In the genomic region with DNA sequence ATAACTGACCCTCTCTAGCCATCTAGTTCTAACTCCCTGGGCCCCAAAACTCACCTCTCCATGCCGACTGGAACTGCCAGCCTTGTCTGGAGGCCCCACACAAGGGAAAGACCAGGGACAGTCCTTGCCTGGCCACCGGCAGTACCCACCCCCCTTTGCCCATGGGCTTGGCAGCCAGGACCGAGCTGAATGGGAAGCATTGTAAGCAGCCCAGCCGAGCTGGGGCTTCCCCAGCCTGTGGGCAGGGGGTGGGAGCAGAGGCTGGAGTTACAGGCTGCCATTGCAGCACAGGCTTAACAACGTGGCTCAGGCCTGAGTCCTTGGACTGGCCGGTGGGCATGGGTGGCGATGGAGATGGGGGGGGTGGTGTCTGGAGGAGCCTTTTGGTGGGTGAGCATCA, we compare ENCODE assay signal across 9 mouse cellular contexts. TPM values are rescaled to one million over a fixed set of nuclear protein-coding genes. Genes with fewer than 3 reads are reported as not detected.
DNase-seq lines count a peak whose midpoint lies in the region; ATAC-seq and TF ChIP-seq lines count a peak whose summit lies in the region.
"Had no signal": no experiment of that assay in that cellular context is flagged by ENCODE, and none has a peak within 500 bp of the region (broad histone marks: within the 10 kb centered on the region; RNA-seq: fewer than 3 reads in every experiment).

A gene (minus strand): TSS at position 113 of the 400 bp plus-strand sequence.

- TF ChIP-seq POLR2A in lung, adult 2 months (IDR thresholded peaks at IDR 0.05; ENCODE audit: borderline replicate concordance, extremely low read depth, low read depth, low read length), result no peak

- no peak within 1 kb of the TSS for H3K4me2 ChIP-seq in lung, embryonic 14.5 days
- peak within 1 kb of the TSS; percentile 4; the same call in 1 of the 2 replicates for H3K4me2 ChIP-seq in embryonic facial prominence, embryonic 15.5 days (replicated peaks)
- no peak within 1 kb of the TSS for H3K4me2 ChIP-seq in midbrain, postnatal 0 days (ENCODE audit: low read depth, low read length, poor library complexity, severe bottlenecking)

- H3K9ac ChIP-seq in lung, embryonic 14.5 days, result no peak within 1 kb of the TSS
- H3K9ac ChIP-seq in embryonic facial prominence, embryonic 15.5 days, result no peak within 1 kb of the TSS
- H3K9ac ChIP-seq in midbrain, postnatal 0 days (replicated peaks; ENCODE audit: low read length, poor library complexity, severe bottlenecking), result no peak within 1 kb of the TSS

- H3K4me3 ChIP-seq in lung, embryonic 14.5 days (ENCODE audit: low read depth, low read length), result no peak within 1 kb of the TSS
- H3K4me3 ChIP-seq in lung, adult 2 months (replicated peaks; ENCODE audit: extremely low read depth, low read depth, low read length), result no peak within 1 kb of the TSS
- no peak within 1 kb of the TSS for H3K4me3 ChIP-seq in embryonic facial prominence, embryonic 15.5 days (replicated peaks)
- no peak within 1 kb of the TSS for H3K4me3 ChIP-seq in midbrain, postnatal 0 days (ENCODE audit: low read depth, low read length)
- H3K4me3 ChIP-seq: erythroblast, embryonic 14.5 days had no signal

- peak; percentile 7 for DNase-seq in lung, embryonic 14.5 days
- no peak for DNase-seq in lung, adult 2 months
- peak; percentile 68 for DNase-seq in layer of hippocampus, adult 9-11 months
- DNase-seq in midbrain, postnatal 0 days (ENCODE audit: low spot score), result peak; percentile 76
- no peak for DNase-seq in thymus, adult 18-20 months
- no peak for DNase-seq in heart, postnatal 4 days

- H3K4me1 ChIP-seq in lung, embryonic 14.5 days (ENCODE audit: insufficient read depth), result no peaks in the 10 kb centered on the region
- peaks cover 2% of the 10 kb centered on the region; the same call in 1 of the 2 replicates for H3K4me1 ChIP-seq in lung, adult 2 months (ENCODE audit: control insufficient read depth, insufficient read depth, low read length)
- H3K4me1 ChIP-seq in embryonic facial prominence, embryonic 15.5 days, result peaks cover 23% of the 10 kb centered on the region
- peaks cover 16% of the 10 kb centered on the region; the same call in 1 of the 2 replicates for H3K4me1 ChIP-seq in midbrain, postnatal 0 days (ENCODE audit: insufficient read depth, low read length)

- no peaks in the 10 kb centered on the region for H3K9me3 ChIP-seq in lung, embryonic 14.5 days (ENCODE audit: low read depth, low read length)
- no peaks in the 10 kb centered on the region for H3K9me3 ChIP-seq in embryonic facial prominence, embryonic 15.5 days (replicated peaks)
- no peaks in the 10 kb centered on the region for H3K9me3 ChIP-seq in midbrain, postnatal 0 days (ENCODE audit: low read length)

- no peak for TF ChIP-seq CTCF in lung, embryonic 14.5 days (IDR thresholded peaks at IDR 0.05; ENCODE audit: low read depth)
- no peak for TF ChIP-seq CTCF in lung, adult 2 months (IDR thresholded peaks at IDR 0.05; ENCODE audit: insufficient read depth, low read length)
- TF ChIP-seq CTCF in midbrain, postnatal 0 days (IDR thresholded peaks at IDR 0.05), result no peak

- peaks cover 1% of the 10 kb centered on the region; the same call in 1 of the 2 replicates for H3K36me3 ChIP-seq in lung, embryonic 14.5 days (ENCODE audit: insufficient read depth)
- H3K36me3 ChIP-seq in embryonic facial prominence, embryonic 15.5 days, result 0 out of 2 replicates have a peak, but pooled peaks cover 2% of the 10 kb centered on the region
- 0 out of 2 replicates have a peak, but pooled peaks cover 2% of the 10 kb centered on the region for H3K36me3 ChIP-seq in midbrain, postnatal 0 days (ENCODE audit: insufficient read depth, low read length)

- no peak for ATAC-seq in lung, embryonic 14.5 days (ENCODE audit: insufficient read depth)
- ATAC-seq in embryonic facial prominence, embryonic 15.5 days (ENCODE audit: insufficient number of reproducible peaks, low FRiP score, low TSS enrichment, low read depth), result peak; percentile 17; the same call in 1 of the 2 replicates
- peak; percentile 58 for ATAC-seq in midbrain, postnatal 0 days (ENCODE audit: low FRiP score)

- no peak within 1 kb of the TSS for H3K27ac ChIP-seq in lung, embryonic 14.5 days (ENCODE audit: low read depth)
- no peak within 1 kb of the TSS for H3K27ac ChIP-seq in embryonic facial prominence, embryonic 15.5 days (replicated peaks)
- peak within 1 kb of the TSS; percentile 12; the same call in 1 of the 2 replicates for H3K27ac ChIP-seq in midbrain, postnatal 0 days (ENCODE audit: low read depth, low read length)
- H3K27ac ChIP-seq: macrophage had no signal

- H3K27me3 ChIP-seq in lung, embryonic 14.5 days (ENCODE audit: insufficient read depth, low read length), result peaks cover 36% of the 10 kb centered on the region
- H3K27me3 ChIP-seq in embryonic facial prominence, embryonic 15.5 days, result peaks cover 38% of the 10 kb centered on the region
- H3K27me3 ChIP-seq in midbrain, postnatal 0 days (ENCODE audit: insufficient read depth, low read length), result no peaks in the 10 kb centered on the region

- 69% methylated on average over 7 of the region's 7 CpGs for WGBS in lung, embryonic 14.5 days
- WGBS in lung, adult 2 months, result 70% methylated on average over 7 of the region's 7 CpGs
- 40% methylated on average over 7 of the region's 7 CpGs for WGBS in embryonic facial prominence, embryonic 15.5 days
- 53% methylated on average over 7 of the region's 7 CpGs for WGBS in midbrain, postnatal 0 days

RNA-seq across cellular contexts. Expression of the gene that starts here (rescaled TPM):
- 4.6 and 4.7 TPM in 2 replicates for polyA plus RNA-seq in lung, embryonic 14.5 days (2014; fragmentation: Nextera tagmentation; extraction: Ambion mirVana)
- 3.5 and 6.5 TPM in 2 replicates for polyA plus RNA-seq in lung, adult 2 months (2012; rRNA removed)
- polyA plus RNA-seq in embryonic facial prominence, embryonic 15.5 days (2015; fragmentation: Nextera tagmentation; extraction: Ambion mirVana), result 10.4 and 12.4 TPM in 2 replicates
- 44.6 and 61.5 TPM in 2 replicates for total RNA-seq in midbrain, postnatal 0 days (2014; rRNA removed)
- polyA plus RNA-seq in midbrain, postnatal 0 days (2015; fragmentation: Nextera tagmentation; extraction: Ambion mirVana), result 63.9 and 65.6 TPM in 2 replicates
- total RNA-seq in heart, postnatal 4 days (2021), result 1 to 10 TPM in 1 of 2 experiments, under 1 TPM in 1; 0.76 to 1.5 TPM

Comparison
In these comparisons a context has a peak if more than half of its experiments do, and no peak if none do; other contexts are left out.
1. RNA of the gene that starts here (total RNA-seq): 44.6 to 61.5 TPM in midbrain, postnatal 0 days; 0.76 to 1.5 TPM in heart, postnatal 4 days; every median in the first group is over 10 times any median in the second.
2. DNase-seq: peak in lung, embryonic 14.5 days (single experiment), layer of hippocampus, adult 9-11 months (single experiment) and midbrain, postnatal 0 days (single experiment); none in lung, adult 2 months (single experiment), thymus, adult 18-20 months (0 of 2) and heart, postnatal 4 days (single experiment).